Mouse (Mus musculus) lung, embryonic 14.5 days (tissue): ENCODE data around the gene Grk5. TPM values are rescaled to one million over a fixed set of nuclear protein-coding genes. Genes with fewer than 3 reads are reported as not detected.

Experiments
- ATAC-seq: fragments of 200-750 bp; cut with Nextera tagmentation; 2 replicates; pipeline ENCODE4 v1.8.0; 2017; ENCODE audit warnings: mild to moderate bottlenecking, moderate TSS enrichment, moderate library complexity; ENCODE audit not compliant: insufficient read depth
- DNase-seq: peaks from one replicate; pipeline ENCODE4 v3.0.0-alpha.2; 2015
- H3K27ac ChIP-seq: fragments of 300-500 bp; sonication (generic); 2 replicates; pipeline ENCODE4 v1.5.1; 2014; ENCODE audit warnings: low read depth, mild to moderate bottlenecking, moderate library complexity
- H3K27me3 ChIP-seq: fragments of 300-500 bp; sonication (generic); 2 replicates; pipeline ENCODE4 v1.6.1; 2014; ENCODE audit warnings: low read length, control low read depth; ENCODE audit not compliant: insufficient read depth
- H3K36me3 ChIP-seq: fragments of 300-500 bp; sonication (generic); 2 replicates; pipeline ENCODE4 v1.6.1; 2014; ENCODE audit warnings: control low read depth; ENCODE audit not compliant: insufficient read depth
- H3K4me1 ChIP-seq: fragments of 300-500 bp; sonication (generic); 2 replicates; pipeline ENCODE4 v1.6.1; 2014; ENCODE audit warnings: antibody characterized with exemption, control low read depth; ENCODE audit not compliant: insufficient read depth
- H3K4me2 ChIP-seq: fragments of 300-500 bp; sonication (generic); 2 replicates; pipeline ENCODE4 v1.6.1; 2014; ENCODE audit warnings: mild to moderate bottlenecking
- H3K4me3 ChIP-seq: fragments of 300-500 bp; sonication (generic); 2 replicates; pipeline ENCODE4 v1.5.1; 2014; ENCODE audit warnings: low read depth, low read length
- H3K9ac ChIP-seq: fragments of 300-500 bp; sonication (generic); 2 replicates; pipeline ENCODE4 v1.6.1; 2014
- H3K9me3 ChIP-seq: fragments of 300-500 bp; sonication (generic); 2 replicates; pipeline ENCODE4 v1.6.1; 2016; ENCODE audit warnings: low read depth, low read length, control low read depth
- CTCF ChIP-seq: IDR thresholded peaks from 2 replicates; pipeline ENCODE4 v1.5.1; 2016; ENCODE audit warnings: antibody characterized with exemption, low read depth
- WGBS: fragments of 180-500 bp; shearing (Covaris S2); extraction: QIAGEN DNeasy Blood & Tissue Kit; methylation state at CpG from one replicate; pipeline ENCODE4 v1.1.7; 2014; 5-methylcytosine and 5-hydroxymethylcytosine counted together
- polyA plus RNA-seq: library from polyadenylated mRNA; unstranded; fragments of >200 nt; fragmentation: Nextera tagmentation; extraction: Ambion mirVana; gene quantifications from 2 replicates; pipeline ENCODE4 v1.2.1, GENCODE M21; 2014

Grk5 gene
- polyA plus RNA-seq, 1 experiment from 2014 or later, result 4.5 TPM

- no peak overlapping the region; the same call in 1 of the 2 replicates for H3K27ac ChIP-seq
- H3K4me3 ChIP-seq, result no peak overlapping the region
- 44% methylated on average over 2 of the region's 2 CpGs for WGBS
- H3K36me3 ChIP-seq, result no peaks in the 10 kb centered on the region
- H3K4me2 ChIP-seq, result no peak overlapping the region
- TF ChIP-seq CTCF, result no peak
- no peaks in the 10 kb centered on the region for H3K9me3 ChIP-seq
- DNase-seq (no peak), ATAC-seq (no peak)
- no peak overlapping the region for H3K9ac ChIP-seq
- H3K4me1 ChIP-seq, result no peaks in the 10 kb centered on the region
- H3K27me3 ChIP-seq, result no peaks in the 10 kb centered on the region
Observed at GRCm38 (mm10) chr19:60999652-61000051, 110.1 kb downstream of the Grk5 start.

DNA sequence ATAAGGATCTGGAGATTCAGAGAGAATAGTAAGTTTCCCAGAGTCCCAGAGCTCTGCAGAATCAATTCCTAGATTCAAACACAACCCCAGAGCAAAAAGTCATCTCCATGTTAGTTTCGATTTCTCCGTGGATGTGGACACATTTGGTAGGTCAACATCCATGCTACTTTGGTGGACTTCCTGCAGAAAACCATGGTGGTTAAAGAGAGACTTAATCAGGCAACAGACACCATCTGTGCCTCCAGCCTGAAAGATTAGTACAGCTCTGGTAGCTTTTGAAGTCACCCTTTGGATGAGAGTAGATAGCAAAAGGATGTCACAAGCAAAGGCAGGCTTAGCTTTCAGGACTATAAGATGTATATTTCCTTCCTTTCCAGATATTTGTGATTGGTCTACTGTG, 111.4 kb downstream of the Grk5 start:
- Histone ChIP-seq H3K36me3 (no peaks in the 10 kb centered on the region), H3K4me1 (no peaks in the 10 kb centered on the region), H3K9ac (no peak overlapping the region), H3K27ac (no peak overlapping the region), H3K9me3 (no peaks in the 10 kb centered on the region), H3K4me2 (no peak overlapping the region), H3K4me3 (no peak overlapping the region), H3K27me3 (no peaks in the 10 kb centered on the region)
- ATAC-seq (no peak), DNase-seq (no peak)
- TF ChIP-seq CTCF, result no peak
- WGBS, result 88% methylated on average over 2 of the region's 2 CpGs

DNA sequence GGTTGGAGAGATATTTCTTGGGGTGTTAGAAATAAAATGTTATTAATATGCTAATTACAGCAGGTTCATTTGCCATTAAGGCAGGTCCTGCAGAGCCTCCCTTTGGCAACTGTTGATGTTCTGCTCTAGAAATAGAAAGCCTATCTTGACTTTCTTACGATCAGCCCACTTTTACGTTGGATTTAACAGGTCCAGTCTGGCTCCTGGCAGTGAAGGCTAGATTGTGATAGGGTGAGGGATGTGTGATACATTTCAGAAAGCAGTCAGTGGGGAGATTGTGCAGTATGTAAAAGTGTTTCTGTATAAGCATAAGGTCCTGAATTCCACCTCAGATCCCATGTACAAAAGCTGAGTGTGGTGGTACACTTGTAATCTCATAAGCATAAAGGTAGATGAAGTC, 119.7 kb downstream of the Grk5 start:
- Histone ChIP-seq H3K4me2 (no peak overlapping the region), H3K9me3 (no peaks in the 10 kb centered on the region), H3K4me3 (no peak overlapping the region), H3K27ac (no peak overlapping the region), H3K4me1 (no peaks in the 10 kb centered on the region), H3K9ac (no peak overlapping the region), H3K27me3 (no peaks in the 10 kb centered on the region), H3K36me3 (no peaks in the 10 kb centered on the region)
- DNase-seq (no peak), ATAC-seq (no peak)
- no peak for TF ChIP-seq CTCF
- WGBS, result 85% methylated on average over 2 of the region's 2 CpGs

- DNase-seq, result no peak
Observed at GRCm38 (mm10) chr19:61017477-61018266, 128.1 kb downstream of the Grk5 start.

DNA sequence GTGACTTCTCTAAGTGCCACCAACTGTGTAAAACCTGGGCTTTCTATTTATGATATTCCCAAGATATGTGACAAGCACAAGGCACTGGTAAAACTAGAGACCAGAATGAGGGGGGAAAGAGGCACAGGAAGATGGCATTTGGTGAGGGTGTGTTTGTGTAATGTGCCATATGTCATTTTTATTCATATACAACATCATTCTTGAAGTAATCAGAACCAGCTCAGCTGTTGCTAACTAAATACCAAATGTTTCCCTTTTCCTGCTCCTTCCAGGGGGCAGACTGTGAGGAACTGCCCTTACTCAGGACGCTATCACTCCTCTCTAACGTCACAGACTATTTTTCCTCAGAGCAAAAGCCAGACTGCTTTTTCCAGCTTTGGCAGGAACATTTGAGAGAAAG, 132.0 kb downstream of the Grk5 start:
- 36% methylated on average over 2 of the region's 2 CpGs for WGBS
- TF ChIP-seq CTCF, result no peak
- no peak overlapping the region for H3K27ac ChIP-seq

More at GRCm38 (mm10) chr19:61017477-61018266, 128.1 kb downstream of the Grk5 start:
- ATAC-seq, result no peak
- H3K4me1 ChIP-seq, result no peaks in the 10 kb centered on the region
- H3K27me3 ChIP-seq, result no peaks in the 10 kb centered on the region
- H3K4me2 ChIP-seq, result no peak overlapping the region
- H3K4me3 ChIP-seq, result no peak overlapping the region
- no peaks in the 10 kb centered on the region for H3K9me3 ChIP-seq
- H3K36me3 ChIP-seq, result no peaks in the 10 kb centered on the region
- TF ChIP-seq CTCF, result no peak
- no peak overlapping the region for H3K27ac ChIP-seq
- no peak overlapping the region for H3K9ac ChIP-seq
- WGBS, result 81% methylated on average over 1 of the region's 1 CpGs

GRCm38 (mm10) chr19:61021939-61022566, 132.5 kb downstream of the Grk5 start:
- ATAC-seq, result 0 out of 2 replicates have a peak, but pooled peaks have one; percentile 11
- no peak overlapping the region for H3K4me2 ChIP-seq
- TF ChIP-seq CTCF, result no peak
- no peaks in the 10 kb centered on the region for H3K27me3 ChIP-seq
- H3K36me3 ChIP-seq, result no peaks in the 10 kb centered on the region
- peak; percentile 27 for DNase-seq
- H3K27ac ChIP-seq, result no peak overlapping the region
- no peak overlapping the region for H3K9ac ChIP-seq
- no peaks in the 10 kb centered on the region for H3K4me1 ChIP-seq
- H3K4me3 ChIP-seq, result no peak overlapping the region
- WGBS, result 67% methylated on average over 3 of the region's 3 CpGs
- no peaks in the 10 kb centered on the region for H3K9me3 ChIP-seq

More for the DNA sequence above, 132.0 kb downstream of the Grk5 start:
- Histone ChIP-seq H3K9ac (no peak overlapping the region), H3K4me1 (no peaks in the 10 kb centered on the region), H3K4me3 (no peak overlapping the region), H3K9me3 (no peaks in the 10 kb centered on the region), H3K4me2 (no peak overlapping the region), H3K27me3 (no peaks in the 10 kb centered on the region), H3K36me3 (no peaks in the 10 kb centered on the region)
- DNase-seq (peak; percentile 15), ATAC-seq (peak; percentile 35; the same call in 1 of the 2 replicates)

- H3K36me3 ChIP-seq, result no peaks in the 10 kb centered on the region
- H3K4me1 ChIP-seq, result peaks cover 4% of the 10 kb centered on the region
- no peaks in the 10 kb centered on the region for H3K9me3 ChIP-seq
- H3K27me3 ChIP-seq, result no peaks in the 10 kb centered on the region
- H3K9ac ChIP-seq, result no peak overlapping the region
- no peak for ATAC-seq
- H3K27ac ChIP-seq, result no peak overlapping the region
- DNase-seq, result no peak
- H3K4me2 ChIP-seq, result no peak overlapping the region
- no peak for TF ChIP-seq CTCF
- H3K4me3 ChIP-seq, result no peak overlapping the region
- 76% methylated on average over 2 of the region's 2 CpGs for WGBS
Observed at GRCm38 (mm10) chr19:61031570-61031969, 142.0 kb downstream of the Grk5 start.
